Mouse (Mus musculus): Measurements from ENCODE around the gene Fbxl17.

GRCm38 (mm10) chr17:63221632-63222031 lies 278.2 kb downstream of the Fbxl17 start:
- TF ChIP-seq POLR2A (IDR thresholded peaks at IDR 0.05; ENCODE audit: low read depth, low read length) (no peak), CTCF (IDR thresholded peaks at IDR 0.05; ENCODE audit: extremely low read depth, insufficient read length, insufficient replicate concordance, low read depth, low read length) (no peak)

All from small intestine, adult 2 months (tissue).